Mouse (Mus musculus): ENCODE data around the gene Sobp.

DNA sequence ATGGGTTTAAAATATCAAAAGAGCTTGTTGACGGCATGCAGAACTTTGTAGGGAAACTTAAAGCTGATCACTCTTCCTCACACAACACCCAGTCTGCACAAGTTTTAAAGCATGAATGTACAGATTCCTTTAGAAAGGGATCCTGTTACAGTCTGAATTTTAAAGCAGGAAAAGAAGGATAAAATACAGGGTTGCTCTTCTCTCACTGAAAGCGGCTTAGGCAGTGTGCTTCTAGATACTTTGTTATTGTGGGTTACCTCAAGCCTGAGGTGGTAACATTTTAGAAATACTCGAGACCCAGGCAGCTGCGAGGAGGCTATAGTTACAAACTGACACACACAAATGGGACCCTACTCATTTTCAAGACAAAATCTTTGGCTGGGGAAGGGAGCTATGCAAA lies 160.0 kb downstream of the Sobp start:
- no peak for TF ChIP-seq CHD2 (IDR thresholded peaks at IDR 0.05; ENCODE audit: low read depth, low read length)
- TF ChIP-seq ZNF384 (IDR thresholded peaks at IDR 0.05; ENCODE audit: low read depth, low read length), result no peak
- TF ChIP-seq MAFK (IDR thresholded peaks at IDR 0.05; ENCODE audit: insufficient read depth, low read depth, low read length), result no peak
- TF ChIP-seq HCFC1 (IDR thresholded peaks at IDR 0.05; ENCODE audit: borderline replicate concordance, insufficient read depth, low read length), result no peak
- no peak for TF ChIP-seq ZC3H11A (IDR thresholded peaks at IDR 0.05; ENCODE audit: borderline replicate concordance, low read depth, low read length)
